Comparison of ENCODE assay signal across 14 mouse cellular contexts in genomic region chr1:191301903-191302302, GRCm38 (mm10).
"Had no signal": no experiment of that assay in that cellular context is flagged by ENCODE, and none has a peak within 500 bp of the region (broad histone marks: within the 10 kb centered on the region; RNA-seq: fewer than 3 reads in every experiment).

No protein-coding gene starts in this region.

- H3K27ac ChIP-seq: limb, embryonic 15.5 days; liver, embryonic 12.5 days; neural tube, embryonic 15.5 days; stomach, embryonic 15.5 days had no signal

- H3K36me3 ChIP-seq: limb, embryonic 15.5 days; neural tube, embryonic 15.5 days had no signal

- H3K4me3 ChIP-seq: limb, embryonic 15.5 days; liver, embryonic 12.5 days; myocyte; neural tube, embryonic 15.5 days; stomach, embryonic 15.5 days had no signal

- H3K27me3 ChIP-seq: limb, embryonic 15.5 days; liver, embryonic 12.5 days; neural tube, embryonic 15.5 days; stomach, embryonic 15.5 days had no signal

- H3K4me1 ChIP-seq: liver, embryonic 12.5 days; neural tube, embryonic 15.5 days; stomach, embryonic 15.5 days had no signal

- DNase-seq: layer of hippocampus, adult 9-11 months; layer of hippocampus, postnatal 36 days; lung, embryonic 14.5 days; lung, postnatal 14 days; midbrain, embryonic 14.5 days; right cerebral cortex, adult 18-20 months; right cerebral cortex, postnatal 25 days; thymus, adult 2 months; thymus, postnatal 25 days had no signal

- ATAC-seq: liver, embryonic 12.5 days had no signal

- H3K4me2 ChIP-seq: limb, embryonic 15.5 days; liver, embryonic 12.5 days; lung, embryonic 14.5 days; neural tube, embryonic 15.5 days; stomach, embryonic 15.5 days had no signal

- H3K9me3 ChIP-seq: limb, embryonic 15.5 days; liver, embryonic 12.5 days; neural tube, embryonic 15.5 days; stomach, embryonic 15.5 days had no signal

- H3K9ac ChIP-seq: limb, embryonic 15.5 days; liver, embryonic 12.5 days; lung, embryonic 14.5 days; neural tube, embryonic 15.5 days; stomach, embryonic 15.5 days had no signal
